Mouse (Mus musculus): ENCODE measurements at regions not wholly inside any gene's neighbourhood (a gene's known extent, or its start where the extent isn't known, plus 50 kb on each side); places are given as distances from the start of the nearest gene placed in this dataset.

DNA sequence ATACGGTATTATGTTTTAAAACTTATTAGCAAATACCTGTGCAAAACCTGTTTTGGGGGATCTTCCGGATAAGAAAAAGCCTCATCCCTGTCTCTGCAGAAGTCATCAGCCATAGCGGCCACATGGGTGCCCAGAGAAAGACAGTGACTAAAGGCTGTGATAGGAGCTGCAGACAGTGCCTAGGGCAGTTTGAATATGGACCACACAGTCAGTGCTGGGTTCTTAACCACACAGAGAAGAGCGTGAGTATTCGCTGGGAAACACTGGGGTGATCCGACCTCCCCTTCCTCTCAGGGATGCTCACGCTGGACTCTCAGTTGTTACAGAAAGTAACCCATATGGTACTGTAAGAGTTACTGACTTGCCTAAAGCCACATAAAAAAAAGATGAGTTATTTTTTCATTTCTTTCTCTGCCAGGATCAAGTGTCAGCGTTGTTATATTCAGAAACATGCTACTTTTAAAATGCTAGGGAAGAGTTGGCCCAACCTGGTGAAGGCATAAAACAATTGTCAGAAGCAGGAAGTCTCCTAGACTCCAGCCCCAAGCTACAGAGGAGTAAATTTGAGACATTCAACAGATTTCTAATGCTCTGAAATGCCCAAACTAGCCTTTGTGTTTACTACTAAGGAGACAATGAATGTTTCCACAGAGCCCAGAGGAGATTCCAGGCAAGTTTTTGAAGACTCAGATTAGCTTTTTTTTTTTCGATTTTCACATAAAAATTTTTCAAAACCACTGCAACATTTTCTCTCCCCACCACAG is 333.3 kb upstream of the Acvr2a start:
- TF ChIP-seq CTCF (IDR thresholded peaks at IDR 0.05) (no peak), EP300 (IDR thresholded peaks at IDR 0.05) (no peak)
